Mouse (Mus musculus): ENCODE measurements at regions not wholly inside any gene's neighbourhood (a gene's known extent, or its start where the extent isn't known, plus 50 kb on each side); places are given as distances from the start of the nearest gene placed in this dataset.

GRCm38 (mm10) chr3:34198228-34198627, 117.1 kb upstream of the Dnajc19 start:
- Histone ChIP-seq H3K4me1 (peaks cover 27% of the 10 kb centered on the region), H3K27me3 (no peaks in the 10 kb centered on the region; the same call in 1 of the 2 replicates), H3K4me3 (peak overlapping the region; percentile 36), H3K9me3 (no peaks in the 10 kb centered on the region), H3K9ac (replicated peaks) (no peak overlapping the region), H3K36me3 (no peaks in the 10 kb centered on the region), H3K4me2 (replicated peaks) (peak overlapping the region; percentile 43), H3K27ac (replicated peaks) (no peak overlapping the region)
- 31% methylated on average over 8 of the region's 8 CpGs for WGBS
- peak; percentile 33; the same call in 1 of the 2 replicates for ATAC-seq (replicated peaks)

GRCm38 (mm10) chr3:34197163-34197455, 116.0 kb upstream of the Dnajc19 start:
- Histone ChIP-seq H3K27me3 (no peaks in the 10 kb centered on the region; the same call in 1 of the 2 replicates), H3K4me3 (peak overlapping the region; percentile 36), H3K27ac (replicated peaks) (peak overlapping the region; percentile 82), H3K9me3 (no peaks in the 10 kb centered on the region), H3K36me3 (no peaks in the 10 kb centered on the region), H3K4me1 (peaks cover 27% of the 10 kb centered on the region), H3K9ac (replicated peaks) (peak overlapping the region; percentile 35), H3K4me2 (replicated peaks) (peak overlapping the region; percentile 43)
- 17% methylated on average over 10 of the region's 10 CpGs for WGBS
- no peak for ATAC-seq (replicated peaks)

- Histone ChIP-seq H3K27ac (replicated peaks) (peak overlapping the region; percentile 82), H3K4me3 (peak overlapping the region; percentile 36), H3K36me3 (no peaks in the 10 kb centered on the region), H3K9me3 (no peaks in the 10 kb centered on the region), H3K4me1 (peaks cover 27% of the 10 kb centered on the region), H3K4me2 (replicated peaks) (peak overlapping the region; percentile 43), H3K27me3 (no peaks in the 10 kb centered on the region; the same call in 1 of the 2 replicates), H3K9ac (replicated peaks) (peak overlapping the region; percentile 35)
- 11% methylated on average over 22 of the region's 22 CpGs for WGBS
- peak; percentile 48 for ATAC-seq (replicated peaks)
Observed at GRCm38 (mm10) chr3:34196451-34197162, 115.5 kb upstream of the Dnajc19 start.

GRCm38 (mm10) chr3:34195729-34196450, 114.8 kb upstream of the Dnajc19 start:
- Histone ChIP-seq H3K27me3 (no peaks in the 10 kb centered on the region; the same call in 1 of the 2 replicates), H3K4me1 (peaks cover 27% of the 10 kb centered on the region), H3K27ac (replicated peaks) (peak overlapping the region; percentile 82), H3K9me3 (no peaks in the 10 kb centered on the region), H3K36me3 (no peaks in the 10 kb centered on the region), H3K9ac (replicated peaks) (peak overlapping the region; percentile 35; the same call in 1 of the 2 replicates), H3K4me3 (peak overlapping the region; percentile 36; the same call in 1 of the 2 replicates), H3K4me2 (replicated peaks) (peak overlapping the region; percentile 43)
- WGBS, result 18% methylated on average over 13 of the region's 13 CpGs
- peak; percentile 44; the same call in 1 of the 2 replicates for ATAC-seq (replicated peaks)

GRCm38 (mm10) chr3:34173416-34174097, 92.4 kb upstream of the Dnajc19 start:
- 0 out of 2 replicates have a peak overlapping the region, but pooled peaks have one; percentile 6 for H3K27ac ChIP-seq (replicated peaks)
- H3K4me3 ChIP-seq, result no peak overlapping the region
- H3K27me3 ChIP-seq, result no peaks in the 10 kb centered on the region
- H3K9me3 ChIP-seq, result no peaks in the 10 kb centered on the region
- H3K4me1 ChIP-seq, result 0 out of 2 replicates have a peak, but pooled peaks cover 3% of the 10 kb centered on the region
- peak; percentile 78 for ATAC-seq (replicated peaks)
- H3K9ac ChIP-seq (replicated peaks), result no peak overlapping the region
- WGBS, result 39% methylated on average over 6 of the region's 6 CpGs
- H3K36me3 ChIP-seq, result no peaks in the 10 kb centered on the region
- H3K4me2 ChIP-seq (replicated peaks), result no peak overlapping the region

- H3K4me3 ChIP-seq, result no peak overlapping the region
- peak overlapping the region; percentile 31; the same call in 1 of the 2 replicates for H3K27ac ChIP-seq (replicated peaks)
- WGBS, result 43% methylated on average over 4 of the region's 4 CpGs
- H3K36me3 ChIP-seq, result no peaks in the 10 kb centered on the region
- no peak for ATAC-seq (replicated peaks)
- H3K9ac ChIP-seq (replicated peaks), result no peak overlapping the region
- H3K4me2 ChIP-seq (replicated peaks), result no peak overlapping the region
- 0 out of 2 replicates have a peak, but pooled peaks cover 3% of the 10 kb centered on the region for H3K4me1 ChIP-seq
- no peaks in the 10 kb centered on the region for H3K27me3 ChIP-seq
- no peaks in the 10 kb centered on the region for H3K9me3 ChIP-seq
Observed at GRCm38 (mm10) chr3:34172899-34173298, 91.8 kb upstream of the Dnajc19 start.

GRCm38 (mm10) chr3:34171893-34172292, 90.8 kb upstream of the Dnajc19 start:
- Histone ChIP-seq H3K27me3 (no peaks in the 10 kb centered on the region), H3K27ac (replicated peaks) (no peak overlapping the region), H3K36me3 (no peaks in the 10 kb centered on the region), H3K4me3 (no peak overlapping the region), H3K4me1 (0 out of 2 replicates have a peak, but pooled peaks cover 3% of the 10 kb centered on the region), H3K9me3 (no peaks in the 10 kb centered on the region), H3K4me2 (replicated peaks) (no peak overlapping the region), H3K9ac (replicated peaks) (no peak overlapping the region)
- ATAC-seq (replicated peaks), result no peak
- 78% methylated on average over 6 of the region's 6 CpGs for WGBS

GRCm38 (mm10) chr3:34168087-34168486, 87.0 kb upstream of the Dnajc19 start:
- Histone ChIP-seq H3K9me3 (no peaks in the 10 kb centered on the region), H3K27me3 (no peaks in the 10 kb centered on the region), H3K4me3 (no peak overlapping the region), H3K4me2 (replicated peaks) (no peak overlapping the region), H3K9ac (replicated peaks) (no peak overlapping the region), H3K4me1 (no peaks in the 10 kb centered on the region), H3K27ac (replicated peaks) (no peak overlapping the region), H3K36me3 (no peaks in the 10 kb centered on the region)
- ATAC-seq (replicated peaks), result no peak
- 86% methylated on average over 1 of the region's 1 CpGs for WGBS

- Histone ChIP-seq H3K9ac (replicated peaks) (no peak overlapping the region), H3K9me3 (no peaks in the 10 kb centered on the region), H3K4me3 (no peak overlapping the region), H3K36me3 (no peaks in the 10 kb centered on the region), H3K27me3 (no peaks in the 10 kb centered on the region), H3K27ac (replicated peaks) (no peak overlapping the region), H3K4me2 (replicated peaks) (no peak overlapping the region), H3K4me1 (no peaks in the 10 kb centered on the region)
- WGBS, result 57% methylated on average over 2 of the region's 2 CpGs
- no peak for ATAC-seq (replicated peaks)
Observed at GRCm38 (mm10) chr3:34150036-34150435, 68.9 kb upstream of the Dnajc19 start.

GRCm38 (mm10) chr3:34143652-34144051, 62.5 kb upstream of the Dnajc19 start:
- Histone ChIP-seq H3K9me3 (no peaks in the 10 kb centered on the region), H3K9ac (replicated peaks) (no peak overlapping the region), H3K4me1 (no peaks in the 10 kb centered on the region), H3K4me2 (replicated peaks) (no peak overlapping the region), H3K27me3 (no peaks in the 10 kb centered on the region), H3K4me3 (no peak overlapping the region), H3K27ac (replicated peaks) (no peak overlapping the region), H3K36me3 (no peaks in the 10 kb centered on the region)
- WGBS, result 79% methylated on average over 2 of the region's 2 CpGs
- ATAC-seq (replicated peaks), result no peak

- Histone ChIP-seq H3K4me3 (no peak overlapping the region), H3K9ac (replicated peaks) (no peak overlapping the region), H3K36me3 (no peaks in the 10 kb centered on the region), H3K27ac (replicated peaks) (no peak overlapping the region), H3K4me1 (no peaks in the 10 kb centered on the region), H3K27me3 (no peaks in the 10 kb centered on the region), H3K9me3 (no peaks in the 10 kb centered on the region), H3K4me2 (replicated peaks) (no peak overlapping the region)
- WGBS, result 85% methylated on average over 9 of the region's 9 CpGs
- no peak for ATAC-seq (replicated peaks)
Observed at GRCm38 (mm10) chr3:34139227-34139626, 58.1 kb upstream of the Dnajc19 start.

GRCm38 (mm10) chr3:34137984-34138383, 56.9 kb upstream of the Dnajc19 start:
- no peaks in the 10 kb centered on the region for H3K27me3 ChIP-seq
- no peak overlapping the region for H3K9ac ChIP-seq (replicated peaks)
- no peak overlapping the region for H3K4me2 ChIP-seq (replicated peaks)
- no peaks in the 10 kb centered on the region for H3K36me3 ChIP-seq
- H3K9me3 ChIP-seq, result no peaks in the 10 kb centered on the region
- no peak for ATAC-seq (replicated peaks)
- no peak overlapping the region for H3K4me3 ChIP-seq
- H3K4me1 ChIP-seq, result no peaks in the 10 kb centered on the region
- no peak overlapping the region for H3K27ac ChIP-seq (replicated peaks)
- WGBS, result 90% methylated on average over 7 of the region's 7 CpGs

Data from forebrain, embryonic 15.5 days (tissue).